Mouse (Mus musculus): ENCODE results near the gene Lypd3.
"Not testable (repeated sequence)": the region's sequence is repeated elsewhere in the genome, so short reads cannot be mapped to it uniquely, and the experiment has no call there.

The Lypd3 gene

DNA sequence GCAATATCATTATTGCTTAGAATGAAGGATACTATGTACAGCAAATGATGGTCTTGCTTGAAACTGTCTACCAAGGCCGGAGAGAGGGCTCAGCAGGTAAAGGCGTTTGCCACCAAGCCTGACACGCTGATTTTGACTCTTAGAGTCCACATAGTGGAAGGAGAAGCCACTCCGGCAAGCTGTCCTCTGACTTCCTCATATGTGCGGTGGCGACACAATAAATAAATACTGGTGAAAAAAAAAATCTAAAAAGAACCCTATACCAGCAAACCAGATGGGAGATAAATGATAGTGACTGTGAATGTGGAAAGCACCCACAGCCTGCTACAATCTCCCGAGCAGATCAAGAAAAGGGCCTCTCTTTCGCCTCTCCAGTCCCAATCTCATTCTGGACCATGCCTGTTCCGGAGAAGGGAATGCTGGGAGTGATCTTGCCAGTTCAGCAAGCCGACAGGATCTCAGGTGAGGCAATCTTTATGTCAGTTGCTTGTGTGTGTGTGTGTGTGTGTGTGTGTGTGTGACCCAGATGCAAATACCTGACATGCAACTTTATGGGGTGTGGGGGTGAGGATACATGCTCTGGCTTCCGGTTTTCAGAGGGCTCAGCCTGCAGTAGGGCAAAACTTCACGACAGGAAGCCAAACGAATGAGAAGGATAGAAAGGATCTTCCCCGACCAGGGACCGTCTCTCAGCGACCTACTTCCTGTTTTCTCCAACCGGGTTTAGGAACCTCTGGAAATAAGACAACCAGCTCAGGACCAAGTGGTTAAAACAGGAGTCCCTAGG, 25.0 kb downstream of the Lypd3 start:
- no peak for DNase-seq (ENCODE audit: low read depth, low spot score)

DNA sequence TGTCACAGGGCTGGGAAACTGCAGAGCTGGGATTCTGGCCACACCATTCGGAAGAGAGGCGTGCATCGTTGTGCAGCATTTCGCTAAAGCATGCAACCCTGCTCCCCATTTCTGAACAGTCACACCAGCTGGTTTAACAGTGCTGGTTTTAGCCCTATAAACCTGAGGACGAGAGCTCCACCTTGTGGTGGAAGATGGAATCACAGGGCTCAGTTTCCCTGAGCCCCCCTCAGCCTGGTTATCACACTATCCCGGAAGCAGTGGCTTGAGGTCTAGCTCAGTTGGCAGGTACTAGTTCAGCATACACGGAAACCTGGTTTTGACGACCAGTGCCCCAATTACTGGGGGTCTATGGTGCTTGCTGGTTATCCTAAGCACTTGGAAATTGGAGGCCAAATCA, 26.2 kb downstream of the Lypd3 start:
- peak; percentile 86 for DNase-seq (ENCODE audit: low read depth, low spot score)

DNA sequence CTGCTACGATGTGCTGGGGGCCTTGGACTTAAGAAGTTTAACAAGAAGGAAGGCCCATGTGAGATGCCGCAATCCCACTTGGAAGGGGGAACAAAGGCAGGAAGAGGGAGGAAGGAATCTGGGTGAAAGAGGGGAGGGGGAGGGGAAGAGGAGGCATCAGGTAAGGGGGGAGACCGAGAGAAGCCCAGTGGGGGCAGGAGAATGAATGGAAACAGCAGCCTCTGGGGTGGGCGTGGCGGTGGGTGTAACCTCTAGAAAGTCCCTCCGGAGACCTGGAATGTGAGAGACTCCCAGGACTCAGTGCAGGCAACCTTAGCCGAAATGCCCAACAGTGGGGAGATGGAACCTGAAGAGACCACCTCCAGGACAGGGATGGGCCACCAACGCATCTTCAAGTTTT, 28.0 kb downstream of the Lypd3 start:
- DNase-seq (ENCODE audit: low read depth, low spot score), result no peak

DNA sequence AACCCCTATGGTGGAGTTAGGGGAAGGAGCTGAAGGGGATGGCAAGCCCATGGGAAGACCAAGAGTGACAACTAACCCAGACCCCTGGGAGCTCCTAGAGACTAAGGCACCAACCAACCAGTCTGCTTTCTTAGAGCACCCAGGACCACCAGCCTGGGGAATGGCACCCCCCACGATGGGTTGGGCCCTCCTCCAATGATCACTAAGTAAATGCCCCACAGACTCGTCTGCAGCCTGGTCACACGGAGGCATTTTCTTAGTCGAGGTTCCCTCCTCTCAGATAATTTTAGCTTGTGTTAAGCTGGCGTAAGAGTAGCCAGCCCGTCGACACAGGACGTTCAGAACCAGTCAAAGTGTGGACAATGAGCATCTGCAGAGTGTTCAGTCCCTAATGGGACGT, 28.6 kb downstream of the Lypd3 start:
- no peak for DNase-seq (ENCODE audit: low read depth, low spot score)

DNA sequence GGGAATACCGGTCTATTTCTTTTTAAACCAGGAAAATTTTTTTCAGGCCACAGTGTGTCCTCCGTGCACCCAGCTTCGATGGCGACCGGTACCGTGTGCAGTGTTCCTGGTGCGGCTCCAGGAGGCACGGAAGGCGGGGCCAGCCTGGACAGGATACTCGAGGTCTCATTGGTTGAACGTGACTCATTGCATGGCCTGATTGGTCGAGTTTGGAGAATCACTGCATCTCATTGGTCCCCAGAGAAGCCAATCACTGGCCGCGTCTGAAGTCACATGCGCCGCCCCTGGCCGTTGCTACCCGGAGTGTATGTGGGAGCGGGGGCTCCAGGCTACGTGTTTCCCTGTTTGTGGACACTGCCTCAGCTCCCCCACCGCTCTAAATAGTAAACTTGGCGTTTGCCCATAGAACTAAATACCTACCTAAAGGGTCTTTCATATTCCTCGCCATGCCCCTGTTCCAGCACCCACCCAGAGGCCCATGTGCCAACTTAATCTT, 35.6 kb downstream of the Lypd3 start:
- DNase-seq (ENCODE audit: low read depth, low spot score), result no peak

DNA sequence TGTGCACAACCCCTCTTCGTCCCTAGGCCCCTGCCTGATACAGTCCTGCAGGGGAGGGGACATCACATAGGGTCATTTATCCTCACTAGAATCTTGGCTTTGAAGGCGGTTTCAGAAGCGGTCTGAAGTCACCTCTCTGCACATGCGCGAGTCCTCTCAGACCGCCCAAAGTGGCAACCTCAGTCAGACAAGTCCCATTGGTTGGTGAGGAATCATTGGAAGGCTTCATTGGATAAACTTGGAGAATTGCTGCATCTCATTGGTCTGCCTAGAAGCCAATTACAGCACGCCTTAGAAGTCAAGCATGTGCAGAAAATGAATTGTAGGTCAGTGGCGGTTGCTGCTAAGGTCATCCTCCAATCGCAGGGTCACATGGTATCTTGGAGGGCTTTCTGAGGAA, 40.2 kb downstream of the Lypd3 start, which contains the start of gene Tex101:
Gene Tex101, minus strand, starts transcription at position 101 of the 400 bp plus-strand sequence.
- DNase-seq (ENCODE audit: low read depth, low spot score), result no peak

DNA sequence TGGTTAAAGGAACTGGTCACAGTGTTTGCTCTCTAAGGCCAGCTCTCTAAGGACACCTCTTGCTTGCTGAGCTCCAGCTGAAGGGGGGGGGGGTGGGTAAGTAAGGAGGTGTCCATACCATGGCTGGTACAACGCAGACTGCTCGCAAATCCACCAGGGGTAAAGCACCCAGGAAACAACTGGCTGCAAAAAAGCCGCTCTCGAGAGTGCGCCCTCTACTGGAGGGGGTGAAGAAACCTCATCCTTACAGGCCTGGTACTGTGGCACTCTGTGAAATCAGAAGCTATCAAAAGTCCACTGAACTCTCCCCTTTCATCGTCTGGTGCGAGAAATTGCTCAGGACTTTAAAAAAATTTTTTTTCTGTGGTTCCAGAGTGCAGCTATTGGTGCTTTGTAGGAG, 47.8 kb downstream of the Lypd3 start:
- peak; percentile 43 for DNase-seq (ENCODE audit: low read depth, low spot score)

DNA sequence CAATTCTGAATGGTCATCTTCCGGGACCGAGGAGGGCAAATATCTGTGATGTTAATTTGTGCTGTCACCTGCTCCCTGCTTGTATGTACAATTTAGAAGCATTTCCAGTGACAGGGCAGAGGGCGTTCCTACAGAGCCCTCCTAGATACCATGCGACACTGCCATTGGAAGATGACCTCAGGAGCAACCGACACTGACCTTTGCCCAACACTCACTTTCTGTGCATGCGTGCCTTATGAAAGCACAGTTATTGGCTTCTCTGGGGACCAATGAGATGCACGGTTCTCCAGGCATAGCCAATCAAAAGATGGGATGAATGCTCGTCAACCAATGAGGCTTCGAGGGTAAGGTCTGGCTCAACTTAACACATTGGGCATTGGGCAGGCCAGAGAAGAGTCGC, 51.2 kb downstream of the Lypd3 start:
- DNase-seq (ENCODE audit: low read depth, low spot score), result not testable (repeated sequence)
